Comparison of ENCODE assay signal across 8 mouse cellular contexts in genomic region chr13:44869418-44870119, GRCm38 (mm10).
DNase-seq lines count a peak whose midpoint lies in the region; ATAC-seq lines count a peak whose summit lies in the region.
"Not testable (repeated sequence)": the region's sequence is repeated elsewhere in the genome, so short reads cannot be mapped to it uniquely, and the experiment has no call there.

No protein-coding gene starts in this region.

- not testable (repeated sequence) for H3K9ac ChIP-seq in intestine, embryonic 14.5 days (ENCODE audit: low read length)

- H3K4me1 ChIP-seq in intestine, embryonic 14.5 days (replicated peaks; ENCODE audit: control insufficient read depth, insufficient read depth, low read length) = not testable (repeated sequence)

- intact Hi-C loops in gastrocnemius, postnatal 36 days (cut with DNase I) = not testable (repeated sequence)

- not testable (repeated sequence) for H3K27ac ChIP-seq in intestine, embryonic 14.5 days (ENCODE audit: low read depth)

- DNase-seq in ZHBTc4 (ENCODE audit: low read depth, low spot score) = peak; percentile 100
- peak; percentile 100 for DNase-seq in embryo, embryonic 10.5 days (ENCODE audit: low spot score)
- peak; percentile 98 to 100 for DNase-seq in gastrocnemius, postnatal 36 days
- peak; percentile 100 for DNase-seq in intestine, embryonic 14.5 days (ENCODE audit: low spot score)
- DNase-seq in left cerebral cortex, adult 9 months (ENCODE audit: low spot score in 2 of 2) = peak; percentile 72 to 98
- DNase-seq in right cerebral cortex, adult 2 months (ENCODE audit: low spot score in 2 of 2) = peak; percentile 100
- DNase-seq in urinary bladder, postnatal 14 days (ENCODE audit: low spot score) = peak; percentile 99

- 75% methylated on average over 47 of the region's 47 CpGs for WGBS in intestine, embryonic 14.5 days

- not testable (repeated sequence) for H3K27me3 ChIP-seq in intestine, embryonic 14.5 days (replicated peaks; ENCODE audit: control insufficient read depth, insufficient read depth, low read length)

- H3K4me3 ChIP-seq in intestine, embryonic 14.5 days (ENCODE audit: low read depth, low read length) = not testable (repeated sequence)

- not testable (repeated sequence) for H3K36me3 ChIP-seq in intestine, embryonic 14.5 days (ENCODE audit: control insufficient read depth, insufficient read depth, low read length)

- not testable (repeated sequence) for H3K4me2 ChIP-seq in intestine, embryonic 14.5 days (ENCODE audit: low read length)

- peak; percentile 100 for ATAC-seq in intestine, embryonic 14.5 days (replicated peaks; ENCODE audit: low FRiP score, low TSS enrichment, low read depth)
- ATAC-seq in megakaryocyte progenitor cell, adult 5-6 weeks (replicated peaks; ENCODE audit: poor library complexity) = peak; percentile 90

- not testable (repeated sequence) for H3K9me3 ChIP-seq in intestine, embryonic 14.5 days (ENCODE audit: control insufficient read depth, low read length)
